ENCODE assay signal across 7 mouse cellular contexts in the genomic region with DNA sequence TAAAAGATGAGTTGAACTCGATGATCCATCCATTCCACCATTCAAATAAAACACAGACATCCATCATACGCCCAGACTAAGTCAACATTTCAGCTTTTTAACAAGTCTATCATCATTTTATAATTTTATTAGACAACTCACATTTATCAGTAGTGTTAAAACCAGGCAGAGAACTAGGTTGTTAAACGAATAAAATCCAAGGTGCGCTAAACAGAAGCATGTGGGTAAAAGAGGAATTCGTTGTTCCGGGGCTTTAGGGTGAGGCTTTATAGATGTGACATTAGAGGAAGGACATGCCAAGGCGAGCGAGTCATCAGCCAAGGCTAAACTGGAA. TPM values are rescaled to one million over a fixed set of nuclear protein-coding genes. Genes with fewer than 3 reads are reported as not detected.
DNase-seq lines count a peak whose midpoint lies in the region; ATAC-seq and TF ChIP-seq lines count a peak whose summit lies in the region.

No protein-coding gene starts in this region.

- intact Hi-C loops in left cerebral cortex, postnatal 36 days (cut with DNase I), result no loop called here

- TF ChIP-seq POLR2A in testis, adult 2 months (IDR thresholded peaks at IDR 0.05; ENCODE audit: control insufficient read depth, low read depth, low read length), result no peak

- no peak for ATAC-seq in forebrain, embryonic 13.5 days
- ATAC-seq in liver, embryonic 15.5 days (ENCODE audit: insufficient read depth), result no peak
- ATAC-seq in stomach, postnatal 0 days (ENCODE audit: low FRiP score, low TSS enrichment), result no peak

- H3K36me3 ChIP-seq in testis, adult 2 months (ENCODE audit: control insufficient read depth, insufficient read depth, low read length), result no peaks in the 10 kb centered on the region
- H3K36me3 ChIP-seq in forebrain, embryonic 13.5 days (ENCODE audit: poor library complexity, severe bottlenecking), result no peaks in the 10 kb centered on the region
- H3K36me3 ChIP-seq in liver, embryonic 15.5 days (replicated peaks), result no peaks in the 10 kb centered on the region
- H3K36me3 ChIP-seq in stomach, postnatal 0 days (ENCODE audit: control insufficient read depth, insufficient read depth, low read length), result no peaks in the 10 kb centered on the region

- H3K27me3 ChIP-seq in testis, adult 2 months (ENCODE audit: control insufficient read depth, insufficient read depth, low read length), result no peaks in the 10 kb centered on the region
- no peaks in the 10 kb centered on the region; the same call in 1 of the 2 replicates for H3K27me3 ChIP-seq in forebrain, embryonic 13.5 days
- H3K27me3 ChIP-seq in liver, embryonic 15.5 days, result peaks cover 25% of the 10 kb centered on the region
- H3K27me3 ChIP-seq in stomach, postnatal 0 days (ENCODE audit: control insufficient read depth, insufficient read depth, low read length), result no peaks in the 10 kb centered on the region

- no peak for TF ChIP-seq EP300 in stomach, postnatal 0 days (optimal IDR thresholded peaks at IDR 0.05)

- no peaks in the 10 kb centered on the region for H3K4me1 ChIP-seq in testis, adult 2 months (ENCODE audit: control insufficient read depth, insufficient read depth, low read length)
- no peaks in the 10 kb centered on the region; the same call in 1 of the 2 replicates for H3K4me1 ChIP-seq in forebrain, embryonic 13.5 days
- peaks cover 6% of the 10 kb centered on the region; the same call in 1 of the 2 replicates for H3K4me1 ChIP-seq in liver, embryonic 15.5 days (replicated peaks)
- H3K4me1 ChIP-seq in stomach, postnatal 0 days (replicated peaks; ENCODE audit: control insufficient read depth, insufficient read depth), result no peaks in the 10 kb centered on the region

- H3K27ac ChIP-seq in testis, adult 2 months (ENCODE audit: control insufficient read depth, insufficient read depth, low read depth, low read length), result peak overlapping the region; percentile 68
- peak overlapping the region; percentile 81; the same call in 1 of the 2 replicates for H3K27ac ChIP-seq in forebrain, embryonic 13.5 days
- H3K27ac ChIP-seq in liver, embryonic 15.5 days (replicated peaks), result no peak overlapping the region
- no peak overlapping the region for H3K27ac ChIP-seq in stomach, postnatal 0 days (replicated peaks)

- peak overlapping the region; percentile 56 for H3K4me2 ChIP-seq in forebrain, embryonic 13.5 days
- H3K4me2 ChIP-seq in liver, embryonic 15.5 days, result peak overlapping the region; percentile 92
- peak overlapping the region; percentile 51 for H3K4me2 ChIP-seq in stomach, postnatal 0 days (replicated peaks; ENCODE audit: low read depth)

- no peak for DNase-seq in testis, postnatal 14 days (ENCODE audit: low spot score)
- DNase-seq in stomach, postnatal 0 days (ENCODE audit: low spot score), result no peak
- DNase-seq in left cerebral cortex, postnatal 36 days (ENCODE audit: low spot score in 2 of 2), result no peak
- DNase-seq in right cerebral cortex, adult 18-20 months, result no peak

- 33% methylated on average over 8 of the region's 8 CpGs for WGBS in forebrain, embryonic 13.5 days
- WGBS in liver, embryonic 15.5 days (ENCODE audit: insufficient replicate concordance), result 18% methylated on average over 8 of the region's 8 CpGs
- 22% methylated on average over 8 of the region's 8 CpGs for WGBS in stomach, postnatal 0 days

- H3K9ac ChIP-seq in forebrain, embryonic 13.5 days, result peak overlapping the region; percentile 63
- H3K9ac ChIP-seq in liver, embryonic 15.5 days, result peak overlapping the region; percentile 62
- H3K9ac ChIP-seq in stomach, postnatal 0 days (ENCODE audit: low read length), result peak overlapping the region; percentile 50; the same call in 1 of the 2 replicates

- H3K4me3 ChIP-seq in testis, adult 2 months (ENCODE audit: control insufficient read depth, low read depth, low read length), result peak overlapping the region; percentile 84
- H3K4me3 ChIP-seq in forebrain, embryonic 13.5 days, result peak overlapping the region; percentile 64
- peak overlapping the region; percentile 70 for H3K4me3 ChIP-seq in liver, embryonic 15.5 days (replicated peaks)
- peak overlapping the region; percentile 55 for H3K4me3 ChIP-seq in stomach, postnatal 0 days (ENCODE audit: low read depth, low read length)

- no peaks in the 10 kb centered on the region for H3K9me3 ChIP-seq in forebrain, embryonic 13.5 days (replicated peaks)
- no peaks in the 10 kb centered on the region for H3K9me3 ChIP-seq in liver, embryonic 15.5 days (replicated peaks)
- H3K9me3 ChIP-seq in stomach, postnatal 0 days (ENCODE audit: control insufficient read depth, low read length), result no peaks in the 10 kb centered on the region

- no peak for TF ChIP-seq CTCF in testis, adult 2 months (IDR thresholded peaks at IDR 0.05; ENCODE audit: control insufficient read depth, insufficient read depth, insufficient replicate concordance, low read depth, low read length)
- no peak for TF ChIP-seq CTCF in stomach, postnatal 0 days (IDR thresholded peaks at IDR 0.05; ENCODE audit: low read depth)

RNA-seq across cellular contexts. Expression of a gene that starts 0.8 kb away (rescaled TPM):
- 1.9 and 2.3 TPM in 2 replicates for polyA plus RNA-seq in testis, adult 2 months (2012; rRNA removed)
- polyA plus RNA-seq in forebrain, embryonic 13.5 days (2015; fragmentation: Nextera tagmentation; extraction: Ambion mirVana), result 77.9 and 81.4 TPM in 2 replicates
- 5.0 and 5.5 TPM in 2 replicates for polyA plus RNA-seq in liver, embryonic 15.5 days (2015; fragmentation: Nextera tagmentation; extraction: Ambion mirVana)
- 9.4 and 9.7 TPM in 2 replicates for polyA plus RNA-seq in stomach, postnatal 0 days (2015; fragmentation: Nextera tagmentation; extraction: Ambion mirVana)
- 10 to 100 TPM; 26.8 to 38.6 TPM for total RNA-seq in left cerebral cortex, postnatal 36 days (2021)

RNA-seq across cellular contexts. Expression of a gene that starts 50.5 kb away (rescaled TPM):
- 5.0 and 5.1 TPM in 2 replicates for polyA plus RNA-seq in testis, adult 2 months (2012; rRNA removed)
- polyA plus RNA-seq in forebrain, embryonic 13.5 days (2015; fragmentation: Nextera tagmentation; extraction: Ambion mirVana), result 61.0 and 62.2 TPM in 2 replicates
- 12.8 and 12.9 TPM in 2 replicates for polyA plus RNA-seq in liver, embryonic 15.5 days (2015; fragmentation: Nextera tagmentation; extraction: Ambion mirVana)
- polyA plus RNA-seq in stomach, postnatal 0 days (2015; fragmentation: Nextera tagmentation; extraction: Ambion mirVana), result 34.8 and 40.3 TPM in 2 replicates
- 10 to 100 TPM; 40.3 to 53.9 TPM for total RNA-seq in left cerebral cortex, postnatal 36 days (2021)

Comparison
In these comparisons a context has a peak if more than half of its experiments do, and no peak if none do; other contexts are left out.
1. H3K27ac ChIP-seq: peak in testis, adult 2 months (single experiment) and forebrain, embryonic 13.5 days (single experiment); none in liver, embryonic 15.5 days (single experiment) and stomach, postnatal 0 days (single experiment).
2. Peak in every context shown above with its lines, with median percentiles within 50 percentile points of each other: H3K4me3 ChIP-seq, H3K4me2 ChIP-seq and H3K9ac ChIP-seq.